Mouse (Mus musculus): Measurements from ENCODE around the gene Fabp7.

DNA sequence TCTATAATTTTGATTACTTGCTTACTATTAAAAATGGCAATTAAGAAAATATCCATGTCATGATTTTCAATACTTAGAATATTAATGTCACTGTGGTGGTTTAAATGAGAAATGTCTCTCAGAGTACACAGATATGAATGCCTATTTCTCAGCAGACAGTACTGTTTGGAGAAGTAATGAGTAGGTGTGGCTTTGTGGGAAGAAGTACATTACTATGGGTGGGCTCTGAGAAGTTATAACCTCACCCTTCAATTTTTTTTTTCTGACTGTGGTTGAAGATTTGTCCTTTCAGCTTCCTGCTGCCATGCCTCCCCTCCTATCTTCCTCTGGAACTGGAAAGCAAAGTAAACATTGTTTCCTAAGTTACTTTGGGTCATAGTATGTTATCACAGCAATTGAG is 51.3 kb downstream of the Fabp7 start:
- TF ChIP-seq CTCF (IDR thresholded peaks at IDR 0.05; ENCODE audit: borderline replicate concordance, insufficient read depth, low read depth, low read length): no peak
- TF ChIP-seq POLR2A (IDR thresholded peaks at IDR 0.05; ENCODE audit: borderline replicate concordance, insufficient read depth, low read length): no peak
